Mouse (Mus musculus) gastrocnemius, adult 2 months (tissue): ENCODE results near the gene Agpat3. TPM values are rescaled to one million over a fixed set of nuclear protein-coding genes. Genes with fewer than 3 reads are reported as not detected.

Experiments used
- DNase-seq: peaks from one replicate; pipeline ENCODE4 v3.0.0; 2022
- H3K27ac ChIP-seq: fragments of 200-600 bp; 2 replicates; pipeline ENCODE4 v1.8.1; 2022; ENCODE audit warnings: mild to moderate bottlenecking
- H3K4me3 ChIP-seq: fragments of 200-600 bp; 2 replicates; pipeline ENCODE4 v1.8.1; 2022; ENCODE audit warnings: mild to moderate bottlenecking, moderate library complexity
- CTCF ChIP-seq: fragments of 200-600 bp; IDR thresholded peaks from 2 replicates; pipeline ENCODE4 v1.8.1; 2022; ENCODE audit warnings: antibody characterized with exemption, mild to moderate bottlenecking, moderate library complexity
- intact Hi-C: fragments of 180-260 bp; cut with DNase I; formaldehyde crosslinking; loops from one replicate; pipeline ENCODE4 v1.15.1; 2025
- total RNA-seq, 2 experiments: library from RNA; stranded (reverse); gene quantifications; 2 replicates each; pipeline ENCODE4 v1.2.3; 2021

The Agpat3 gene
- total RNA-seq, 2 experiments from 2014 or later, result 108 to 135 TPM

GRCm38 (mm10) chr10:78284812-78285211 lies 67.5 kb downstream of the Agpat3 start:
- intact Hi-C loops, result no loop called here
- no peak for DNase-seq
- Histone ChIP-seq H3K27ac (no peak overlapping the region), H3K4me3 (no peak overlapping the region)
- TF ChIP-seq CTCF, result no peak

- intact Hi-C loops, result no loop called here
- Histone ChIP-seq H3K4me3 (no peak overlapping the region), H3K27ac (no peak overlapping the region)
- no peak for TF ChIP-seq CTCF
- no peak for DNase-seq
Observed at GRCm38 (mm10) chr10:78282411-78282810, 69.9 kb downstream of the Agpat3 start.

- no peak for DNase-seq
- no peak overlapping the region for H3K4me3 ChIP-seq
- H3K27ac ChIP-seq, result no peak overlapping the region
- intact Hi-C loops, result no loop called here
- TF ChIP-seq CTCF, result no peak
Observed at GRCm38 (mm10) chr10:78280486-78280885, 71.8 kb downstream of the Agpat3 start.

GRCm38 (mm10) chr10:78279210-78279609 lies 73.1 kb downstream of the Agpat3 start:
- DNase-seq, result peak; percentile 63
- no peak overlapping the region for H3K4me3 ChIP-seq
- TF ChIP-seq CTCF, result peak; percentile 98
- intact Hi-C loops, result loop anchor here (1.0 to 2.0 kb wide), 2 partner anchors 42 to 113 kb away; no protein-coding TSS in a partner anchor
- no peak overlapping the region for H3K27ac ChIP-seq

GRCm38 (mm10) chr10:78277835-78278234 lies 74.5 kb downstream of the Agpat3 start:
- no peak overlapping the region for H3K4me3 ChIP-seq
- DNase-seq, result no peak
- peak; percentile 14; the same call in 1 of the 2 replicates for TF ChIP-seq CTCF
- intact Hi-C loops, result loop anchor here (2.0 kb wide), 1 partner anchor 43 kb away; no protein-coding TSS in a partner anchor
- H3K27ac ChIP-seq, result no peak overlapping the region

- H3K27ac ChIP-seq, result no peak overlapping the region
- intact Hi-C loops, result no loop called here
- H3K4me3 ChIP-seq, result no peak overlapping the region
- TF ChIP-seq CTCF, result no peak
- DNase-seq, result no peak
Observed at GRCm38 (mm10) chr10:78276242-78276641, 76.0 kb downstream of the Agpat3 start.

GRCm38 (mm10) chr10:78272932-78273331 lies 79.4 kb downstream of the Agpat3 start:
- TF ChIP-seq CTCF, result no peak
- intact Hi-C loops, result no loop called here
- Histone ChIP-seq H3K27ac (no peak overlapping the region), H3K4me3 (no peak overlapping the region)
- DNase-seq, result no peak

GRCm38 (mm10) chr10:78265881-78266280 lies 86.4 kb downstream of the Agpat3 start:
- H3K27ac ChIP-seq, result no peak overlapping the region
- no peak overlapping the region for H3K4me3 ChIP-seq
- DNase-seq, result no peak
- peak; percentile 8; the same call in 1 of the 2 replicates for TF ChIP-seq CTCF
- intact Hi-C loops, result no loop called here

GRCm38 (mm10) chr10:78264735-78265134 lies 87.6 kb downstream of the Agpat3 start:
- intact Hi-C loops, result no loop called here
- TF ChIP-seq CTCF, result no peak
- no peak for DNase-seq
- Histone ChIP-seq H3K27ac (no peak overlapping the region), H3K4me3 (no peak overlapping the region)

- DNase-seq, result peak; percentile 77
- no peak overlapping the region for H3K4me3 ChIP-seq
- intact Hi-C loops, result no loop called here
- TF ChIP-seq CTCF, result no peak
- H3K27ac ChIP-seq, result peak overlapping the region; percentile 90
Observed at GRCm38 (mm10) chr10:78260916-78261650, 91.2 kb downstream of the Agpat3 start.

- TF ChIP-seq CTCF, result no peak
- peak; percentile 32 for DNase-seq
- intact Hi-C loops, result no loop called here
- Histone ChIP-seq H3K27ac (peak overlapping the region; percentile 90), H3K4me3 (peak overlapping the region; percentile 7; the same call in 1 of the 2 replicates)
Observed at GRCm38 (mm10) chr10:78260322-78260721, 92.0 kb downstream of the Agpat3 start.

GRCm38 (mm10) chr10:78259702-78260101 lies 92.6 kb downstream of the Agpat3 start:
- no peak for DNase-seq
- no peak for TF ChIP-seq CTCF
- Histone ChIP-seq H3K27ac (peak overlapping the region; percentile 90; the same call in 1 of the 2 replicates), H3K4me3 (no peak overlapping the region)
- intact Hi-C loops, result no loop called here

- H3K27ac ChIP-seq, result no peak overlapping the region
- intact Hi-C loops, result no loop called here
- no peak overlapping the region for H3K4me3 ChIP-seq
- no peak for DNase-seq
- no peak for TF ChIP-seq CTCF
Observed at GRCm38 (mm10) chr10:78259230-78259629, 93.1 kb downstream of the Agpat3 start.
